Mouse (Mus musculus) hindbrain, embryonic 10.5 days (tissue): ENCODE data around the gene Sult3a2. TPM values are rescaled to one million over a fixed set of nuclear protein-coding genes. Genes with fewer than 3 reads are reported as not detected.
"Not testable (repeated sequence)": the region's sequence is repeated elsewhere in the genome, so short reads cannot be mapped to it uniquely, and the experiment has no call there.

ENCODE experiments used
- DNase-seq: peaks from one replicate; pipeline ENCODE4 v3.0.0-alpha.2; 2017; ENCODE audit warnings: low spot score
- H3K27ac ChIP-seq: fragments of 300-500 bp; sonication (generic); 2 replicates; pipeline ENCODE4 v1.5.1; 2016; ENCODE audit warnings: mild to moderate bottlenecking, moderate library complexity
- H3K27me3 ChIP-seq: fragments of 300-500 bp; sonication (generic); 2 replicates; pipeline ENCODE4 v1.6.1; 2016; ENCODE audit warnings: mild to moderate bottlenecking; ENCODE audit not compliant: poor library complexity, insufficient read depth, severe bottlenecking
- H3K36me3 ChIP-seq: fragments of 300-500 bp; sonication (generic); 2 replicates; pipeline ENCODE4 v1.6.1; 2016; ENCODE audit warnings: mild to moderate bottlenecking, moderate library complexity
- H3K4me1 ChIP-seq: fragments of 300-500 bp; sonication (generic); replicated peaks from 2 replicates; pipeline ENCODE4 v1.6.1; 2016; ENCODE audit warnings: mild to moderate bottlenecking
- H3K4me3 ChIP-seq: fragments of 300-500 bp; sonication (generic); 2 replicates; pipeline ENCODE4 v1.5.1; 2016; ENCODE audit warnings: mild to moderate bottlenecking, moderate library complexity
- H3K9me3 ChIP-seq: fragments of 300-500 bp; sonication (generic); 2 replicates; pipeline ENCODE4 v1.6.1; 2016; ENCODE audit warnings: mild to moderate bottlenecking, moderate library complexity
- WGBS: fragments of 180-500 bp; shearing (Covaris S2); methylation state at CpG from one replicate; pipeline ENCODE4 v1.1.7; 2016; 5-methylcytosine and 5-hydroxymethylcytosine counted together
- polyA plus RNA-seq: library from polyadenylated mRNA; unstranded; fragments of >200 nt; fragmentation: Nextera tagmentation; extraction: Ambion mirVana; gene quantifications from 2 replicates; pipeline ENCODE4 v1.2.1, GENCODE M21; 2016

Sult3a2 gene
- polyA plus RNA-seq = not detected in 2 replicates

- Histone ChIP-seq H3K27ac (no peak within 1 kb of the TSS), H3K4me3 (no peak within 1 kb of the TSS), H3K9me3 (no peaks in the 10 kb centered on the region), H3K27me3 (no peaks in the 10 kb centered on the region), H3K36me3 (no peaks in the 10 kb centered on the region), H3K4me1 (no peaks in the 10 kb centered on the region)
- WGBS = 89% methylated on average over 3 of the region's 3 CpGs
- DNase-seq = no peak
Observed at GRCm38 (mm10) chr10:33786604-33787003, at the start of gene Sult3a2. Gene Sult3a2 (minus strand): TSS chr10:33786704.

- 94% methylated on average over 3 of the region's 3 CpGs for WGBS
- Histone ChIP-seq H3K27ac (no peak overlapping the region), H3K4me1 (no peaks in the 10 kb centered on the region), H3K4me3 (no peak overlapping the region), H3K27me3 (no peaks in the 10 kb centered on the region), H3K9me3 (no peaks in the 10 kb centered on the region), H3K36me3 (no peaks in the 10 kb centered on the region)
- no peak for DNase-seq
Observed at GRCm38 (mm10) chr10:33820892-33821291, 34.4 kb upstream of the Sult3a2 start.

- Histone ChIP-seq H3K4me1 (no peaks in the 10 kb centered on the region), H3K27ac (no peak overlapping the region), H3K36me3 (no peaks in the 10 kb centered on the region), H3K27me3 (no peaks in the 10 kb centered on the region), H3K9me3 (no peaks in the 10 kb centered on the region), H3K4me3 (no peak overlapping the region)
- 83% methylated on average over 1 of the region's 1 CpGs for WGBS
- DNase-seq = no peak
Observed at GRCm38 (mm10) chr10:33816923-33817322, 30.4 kb upstream of the Sult3a2 start.

DNA sequence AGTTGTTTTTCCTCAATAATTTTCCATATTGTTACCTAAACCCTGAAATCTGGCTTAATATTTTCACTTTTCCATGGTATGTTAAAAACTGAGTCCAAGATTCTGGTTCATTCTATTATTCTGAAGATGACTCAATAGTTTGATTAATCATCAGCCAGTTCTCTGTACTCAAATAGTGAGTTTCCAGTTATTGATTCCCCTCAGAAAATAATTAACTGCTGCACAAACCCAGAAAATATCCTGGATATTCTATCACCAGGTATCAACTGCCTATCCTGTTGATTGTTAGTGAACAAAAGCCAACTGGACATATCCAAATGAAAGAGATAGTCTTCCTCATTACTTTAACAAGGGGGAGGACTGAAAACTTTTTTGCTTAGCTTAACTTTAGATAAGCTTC lies 27.8 kb upstream of the Sult3a2 start:
- no peak overlapping the region for H3K27ac ChIP-seq
- H3K4me1 ChIP-seq = no peaks in the 10 kb centered on the region
- H3K9me3 ChIP-seq = no peaks in the 10 kb centered on the region
- no peaks in the 10 kb centered on the region for H3K27me3 ChIP-seq
- H3K36me3 ChIP-seq = no peaks in the 10 kb centered on the region
- H3K4me3 ChIP-seq = no peak overlapping the region
- DNase-seq = no peak

GRCm38 (mm10) chr10:33811807-33812206 lies 25.3 kb upstream of the Sult3a2 start:
- no peak for DNase-seq
- no peaks in the 10 kb centered on the region for H3K4me1 ChIP-seq
- no peaks in the 10 kb centered on the region for H3K27me3 ChIP-seq
- no peak overlapping the region for H3K4me3 ChIP-seq
- no peaks in the 10 kb centered on the region for H3K36me3 ChIP-seq
- H3K9me3 ChIP-seq = no peaks in the 10 kb centered on the region
- H3K27ac ChIP-seq = no peak overlapping the region
- WGBS = 24% methylated on average over 1 of the region's 1 CpGs

GRCm38 (mm10) chr10:33797221-33797949 lies 10.9 kb upstream of the Sult3a2 start:
- not testable (repeated sequence) for H3K4me3 ChIP-seq, DNase-seq, H3K27me3 ChIP-seq, H3K36me3 ChIP-seq, H3K4me1 ChIP-seq, H3K27ac ChIP-seq, H3K9me3 ChIP-seq
- WGBS = 75% methylated on average over 6 of the region's 6 CpGs

DNA sequence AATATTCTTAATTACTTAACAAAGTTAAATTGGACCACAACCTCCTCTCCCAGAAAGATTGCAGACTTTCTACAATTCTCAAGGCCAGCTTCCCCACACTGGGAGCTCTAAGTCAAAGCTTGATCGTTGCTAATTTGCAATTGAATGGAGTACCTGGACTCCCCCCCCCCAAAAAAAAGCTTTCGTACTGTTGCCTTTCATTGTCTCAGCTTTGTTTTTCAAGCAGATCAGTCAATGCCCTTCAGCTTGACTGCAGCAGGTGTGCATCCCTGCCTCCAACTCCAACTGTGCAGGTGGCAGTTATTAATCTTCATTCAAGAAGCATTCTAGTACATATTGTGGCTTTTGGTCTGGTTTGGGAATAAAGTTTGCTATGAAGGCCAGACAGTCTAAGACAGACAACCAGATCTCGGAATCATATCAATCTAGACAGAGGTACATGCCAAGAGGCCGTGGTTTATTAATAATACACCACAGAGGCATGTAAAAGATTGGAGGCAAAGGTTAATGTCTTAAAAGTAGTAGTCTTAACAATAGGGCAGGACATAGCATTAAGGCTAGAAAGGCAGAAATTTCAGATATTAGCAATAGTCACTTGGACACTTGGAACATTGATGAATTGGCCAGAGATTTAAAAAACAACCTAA lies 9.9 kb upstream of the Sult3a2 start:
- H3K36me3 ChIP-seq, H3K27ac ChIP-seq, H3K9me3 ChIP-seq, H3K4me3 ChIP-seq, DNase-seq, H3K4me1 ChIP-seq, H3K27me3 ChIP-seq: not testable (repeated sequence)
- WGBS = 82% methylated on average over 4 of the region's 4 CpGs

DNA sequence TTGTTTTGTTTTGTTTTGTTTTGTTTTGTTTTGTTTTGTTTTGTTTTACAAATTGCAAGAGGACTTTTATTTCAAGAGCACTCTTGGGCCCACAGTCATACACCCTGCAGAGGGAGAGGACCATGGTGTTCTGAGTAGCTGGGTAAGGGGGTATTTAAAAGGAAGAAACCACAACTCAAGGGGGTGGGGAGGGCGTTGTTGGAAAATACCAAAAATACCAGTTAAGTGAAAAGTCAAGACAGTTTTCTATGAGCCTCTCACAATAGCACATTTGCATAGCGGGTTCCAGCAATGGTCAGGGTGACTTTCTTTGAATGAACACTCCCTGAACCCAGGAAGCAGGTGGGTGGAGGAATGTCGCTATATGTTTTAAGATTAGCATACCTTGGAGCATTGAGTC lies 5.7 kb upstream of the Sult3a2 start:
- not testable (repeated sequence) for H3K27ac ChIP-seq, H3K9me3 ChIP-seq, H3K4me1 ChIP-seq, H3K36me3 ChIP-seq, H3K4me3 ChIP-seq, H3K27me3 ChIP-seq, DNase-seq
- 85% methylated on average over 3 of the region's 3 CpGs for WGBS

- H3K9me3 ChIP-seq = no peaks in the 10 kb centered on the region
- no peaks in the 10 kb centered on the region for H3K27me3 ChIP-seq
- no peaks in the 10 kb centered on the region for H3K36me3 ChIP-seq
- no peaks in the 10 kb centered on the region for H3K4me1 ChIP-seq
- DNase-seq = no peak
- H3K4me3 ChIP-seq = no peak overlapping the region
- H3K27ac ChIP-seq = no peak overlapping the region
Observed at GRCm38 (mm10) chr10:33787541-33787940, 1.0 kb upstream of the Sult3a2 start.

GRCm38 (mm10) chr10:33735251-33735650 lies 51.3 kb downstream of the Sult3a2 start:
- WGBS = 89% methylated on average over 7 of the region's 7 CpGs
- H3K27ac ChIP-seq, H3K4me3 ChIP-seq, H3K27me3 ChIP-seq, DNase-seq, H3K36me3 ChIP-seq, H3K4me1 ChIP-seq, H3K9me3 ChIP-seq: not testable (repeated sequence)

DNA sequence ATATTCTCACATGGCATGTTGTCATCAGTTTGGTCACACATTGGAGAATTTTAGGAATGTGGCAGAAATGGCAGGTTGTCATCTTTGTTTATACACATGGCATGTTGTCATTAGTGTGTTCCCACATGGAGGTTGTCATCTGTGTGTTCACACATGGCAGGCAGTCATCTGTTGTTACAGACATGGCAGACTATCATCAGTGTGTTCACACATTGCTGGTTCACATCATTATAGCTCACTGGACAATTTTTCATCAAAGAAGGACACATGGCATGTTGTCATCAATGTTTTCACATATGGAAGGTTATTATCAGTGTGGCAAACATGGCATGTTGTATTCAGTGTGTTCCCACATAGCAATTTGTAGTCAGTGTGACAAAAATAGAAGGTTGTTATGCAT lies 53.3 kb downstream of the Sult3a2 start:
- DNase-seq = no peak

DNA sequence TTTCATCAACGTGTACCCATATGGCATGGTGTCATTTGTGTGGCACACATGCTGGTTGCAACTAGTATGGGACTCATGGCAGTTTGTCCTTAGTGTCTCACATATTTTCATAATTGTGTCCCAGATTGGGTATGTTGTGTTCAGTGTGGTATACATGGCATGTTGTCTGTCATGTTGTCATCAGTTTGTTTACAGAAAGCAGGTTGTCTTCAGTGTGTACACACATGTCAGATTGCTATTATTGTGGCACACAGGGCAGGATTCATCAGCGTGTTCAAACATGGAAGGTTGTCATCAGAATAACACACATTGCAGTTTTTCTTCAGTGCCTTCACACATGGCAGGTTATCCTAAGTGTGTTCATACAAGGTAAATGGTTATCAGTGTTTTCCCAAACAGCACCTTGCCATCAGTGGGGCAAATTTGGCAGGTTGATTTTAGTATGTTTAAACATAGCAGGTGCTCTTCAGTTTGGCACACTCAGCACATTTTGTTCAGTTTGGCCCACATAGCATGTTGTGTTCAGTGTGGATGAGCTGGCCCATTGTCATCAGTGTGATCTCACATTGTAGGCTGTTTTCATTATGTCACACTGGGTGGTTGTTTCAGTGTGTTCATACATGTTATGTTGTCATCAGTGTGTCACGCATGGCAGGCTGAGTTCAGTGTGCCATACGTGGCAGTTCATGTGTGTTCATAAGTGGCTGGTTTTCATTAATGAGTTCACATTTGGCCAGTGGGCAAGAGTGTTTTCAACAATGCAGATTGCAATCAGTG lies 53.9 kb downstream of the Sult3a2 start:
- no peaks in the 10 kb centered on the region for H3K4me1 ChIP-seq
- DNase-seq = no peak
- 85% methylated on average over 4 of the region's 4 CpGs for WGBS
- H3K4me3 ChIP-seq = no peak overlapping the region
- no peaks in the 10 kb centered on the region for H3K27me3 ChIP-seq
- 0 out of 2 replicates have a peak, but pooled peaks cover 3% of the 10 kb centered on the region for H3K9me3 ChIP-seq
- no peak overlapping the region for H3K27ac ChIP-seq
- H3K36me3 ChIP-seq = no peaks in the 10 kb centered on the region

More for the DNA sequence above, 53.3 kb downstream of the Sult3a2 start:
- Histone ChIP-seq H3K4me3 (no peak overlapping the region), H3K27ac (no peak overlapping the region), H3K36me3 (no peaks in the 10 kb centered on the region), H3K27me3 (no peaks in the 10 kb centered on the region), H3K4me1 (no peaks in the 10 kb centered on the region), H3K9me3 (0 out of 2 replicates have a peak, but pooled peaks cover 5% of the 10 kb centered on the region)

DNA sequence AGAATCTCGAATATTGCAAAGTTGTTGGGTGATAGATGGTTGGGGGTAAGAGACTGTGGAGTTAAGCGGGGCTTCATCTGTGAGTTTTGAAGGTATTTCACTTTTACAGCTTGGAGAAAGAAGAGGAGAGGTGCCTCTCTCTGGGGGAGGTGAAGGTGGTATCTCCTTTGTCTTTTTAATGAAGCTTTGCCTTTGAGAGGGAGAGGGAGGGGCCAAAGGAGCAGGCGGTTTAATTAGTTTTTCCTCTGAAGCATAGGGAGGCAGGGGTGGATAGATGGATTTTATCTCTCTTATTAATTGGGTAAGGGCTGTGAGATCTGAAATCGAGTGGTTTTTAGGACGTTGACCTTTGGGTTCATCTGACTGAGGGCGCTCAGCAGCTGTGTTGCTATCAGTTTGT lies 62.7 kb downstream of the Sult3a2 start:
- DNase-seq = no peak
- no peaks in the 10 kb centered on the region for H3K4me1 ChIP-seq
- no peaks in the 10 kb centered on the region for H3K9me3 ChIP-seq
- WGBS = 50% methylated on average over 6 of the region's 6 CpGs
- H3K4me3 ChIP-seq = no peak overlapping the region
- no peaks in the 10 kb centered on the region for H3K36me3 ChIP-seq
- H3K27ac ChIP-seq = no peak overlapping the region
- H3K27me3 ChIP-seq = no peaks in the 10 kb centered on the region
